Mouse (Mus musculus): ENCODE data around the gene Pde4b.
A peak's percentile ranks its signal among the peaks of the same experiment; 100 is the strongest.
"Not testable (repeated sequence)": the region's sequence is repeated elsewhere in the genome, so short reads cannot be mapped to it uniquely, and the experiment has no call there.

Gene Pde4b

DNA sequence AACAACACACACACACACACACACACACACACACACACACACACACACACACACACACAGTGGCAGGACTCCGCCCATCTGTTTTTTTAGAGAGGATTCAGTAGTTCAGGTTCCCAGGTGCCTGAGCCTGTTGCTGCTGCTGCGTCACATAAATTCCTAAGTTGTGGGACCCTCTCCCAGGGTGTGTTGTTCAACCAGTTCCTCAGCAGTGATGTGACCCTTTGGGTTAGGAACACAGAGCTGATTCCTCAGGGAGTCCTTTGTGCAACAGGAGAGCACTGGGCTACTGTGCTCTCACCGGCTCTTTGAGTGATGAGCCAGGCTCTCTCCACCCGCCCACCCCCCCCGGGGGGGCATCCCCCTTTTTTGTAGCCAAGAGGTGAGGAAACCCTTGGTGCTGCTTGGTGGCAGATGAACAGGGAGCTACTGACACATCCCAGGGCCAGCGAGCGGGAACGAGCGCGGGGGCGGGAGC lies at the start of gene Pde4b:
Gene Pde4b, plus strand, starts transcription at position 453 of the 475 bp plus-strand sequence.
- no peak for DNase-seq (ENCODE audit: low read depth, low spot score)

DNA sequence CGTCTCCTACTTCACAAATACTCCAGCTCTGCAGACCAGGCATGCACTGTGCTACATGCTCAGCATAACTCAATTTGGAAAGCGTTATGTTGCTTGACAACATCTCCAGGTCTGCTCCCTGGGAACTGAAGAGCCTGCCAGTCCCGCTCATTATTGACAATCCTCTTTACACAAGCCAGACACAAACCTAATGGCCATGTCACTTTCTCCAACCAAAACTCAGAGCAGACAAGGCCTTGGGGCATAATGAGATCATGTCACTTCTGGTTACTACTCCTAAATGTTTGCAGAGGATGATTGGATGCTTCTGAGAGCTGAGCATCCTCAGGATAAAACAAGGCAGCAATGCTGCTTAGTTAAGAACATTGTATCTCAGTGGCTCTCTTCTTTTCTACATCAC lies 47.2 kb upstream of the Pde4b start:
- DNase-seq (ENCODE audit: low read depth, low spot score): no peak

DNA sequence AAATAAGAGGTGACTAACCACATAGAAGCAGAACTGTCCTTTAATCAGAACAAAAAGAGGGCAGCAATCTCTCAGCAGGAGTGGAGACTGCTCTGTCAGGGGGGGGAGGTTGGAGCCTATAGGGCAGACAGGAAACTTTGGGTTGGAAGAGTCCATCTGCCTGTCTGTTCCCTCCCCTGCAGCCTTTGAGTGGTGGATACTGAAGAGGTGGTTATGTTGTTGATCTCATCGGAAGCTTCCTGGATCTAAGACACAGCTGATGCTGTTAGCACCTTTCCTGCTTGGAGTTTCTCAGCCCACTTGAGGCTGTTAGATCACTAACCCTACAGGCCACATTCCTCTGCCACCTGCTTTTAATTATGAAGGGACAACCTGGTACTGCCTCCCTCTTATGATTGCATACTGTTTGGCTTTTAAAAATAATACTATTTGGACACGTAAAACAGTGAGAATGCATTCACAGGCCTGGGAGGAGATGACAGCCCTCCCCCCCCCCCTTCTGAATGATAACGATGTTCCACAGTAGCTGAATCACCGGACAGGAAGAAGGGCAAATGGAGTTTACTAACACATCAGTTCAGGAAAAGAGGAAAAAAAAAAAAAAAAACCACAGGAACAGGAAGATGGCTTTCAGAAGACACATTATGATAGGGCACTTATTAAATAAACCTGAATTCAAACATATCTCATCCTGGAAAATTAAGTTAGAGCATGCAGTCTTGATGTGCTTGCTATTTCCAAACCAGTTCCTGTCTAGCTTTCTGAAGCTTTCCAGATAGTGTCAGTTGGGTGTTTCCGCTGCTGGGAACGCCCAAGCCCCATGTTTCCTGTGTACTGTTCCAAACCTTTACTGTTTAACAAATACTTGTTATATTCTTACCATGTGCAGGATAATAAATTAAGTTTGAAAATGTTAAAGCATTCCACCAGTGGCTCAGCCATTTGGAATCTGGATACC lies 41.9 kb upstream of the Pde4b start:
- no peak for DNase-seq (ENCODE audit: low read depth, low spot score)

DNA sequence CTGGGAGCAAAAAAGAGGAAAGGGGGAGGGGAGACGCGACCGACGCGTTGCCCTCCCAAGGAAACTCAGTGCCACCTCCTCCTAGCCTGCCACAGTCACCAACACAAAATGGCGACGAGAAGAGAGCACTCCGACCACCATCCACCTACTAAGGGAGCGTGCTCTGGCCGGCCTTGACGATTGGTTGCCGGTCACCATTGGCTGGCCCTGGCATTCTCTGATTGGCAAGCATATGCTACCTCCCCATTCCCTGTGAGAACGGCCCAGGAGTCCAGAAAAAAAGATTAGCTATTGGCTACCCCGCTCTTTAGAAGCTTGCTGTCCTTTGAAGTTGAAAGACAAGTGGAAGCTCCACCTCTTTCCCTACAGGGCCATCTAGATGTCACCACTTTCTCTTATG lies 38.0 kb upstream of the Pde4b start:
- DNase-seq (ENCODE audit: low read depth, low spot score): not testable (repeated sequence)

DNA sequence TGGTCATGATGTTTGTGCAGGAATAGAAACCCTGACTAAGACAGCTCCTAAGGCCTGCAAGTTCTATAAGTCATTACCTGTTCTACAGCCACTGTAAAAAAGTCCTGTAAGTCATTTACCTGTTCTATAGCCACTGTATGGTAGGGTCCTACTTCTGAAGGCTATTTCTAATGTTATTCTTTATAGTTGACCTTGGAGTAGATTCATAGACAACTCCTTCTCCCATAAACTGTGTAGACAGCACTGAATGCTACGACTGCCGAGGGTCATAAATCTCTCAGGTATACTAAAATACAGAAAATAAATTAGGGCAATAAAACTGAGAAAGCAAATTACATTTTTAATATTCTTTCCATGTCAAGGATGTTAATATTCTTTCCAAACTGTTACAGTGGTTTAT lies 26.0 kb upstream of the Pde4b start:
- DNase-seq (ENCODE audit: low read depth, low spot score): no peak

DNA sequence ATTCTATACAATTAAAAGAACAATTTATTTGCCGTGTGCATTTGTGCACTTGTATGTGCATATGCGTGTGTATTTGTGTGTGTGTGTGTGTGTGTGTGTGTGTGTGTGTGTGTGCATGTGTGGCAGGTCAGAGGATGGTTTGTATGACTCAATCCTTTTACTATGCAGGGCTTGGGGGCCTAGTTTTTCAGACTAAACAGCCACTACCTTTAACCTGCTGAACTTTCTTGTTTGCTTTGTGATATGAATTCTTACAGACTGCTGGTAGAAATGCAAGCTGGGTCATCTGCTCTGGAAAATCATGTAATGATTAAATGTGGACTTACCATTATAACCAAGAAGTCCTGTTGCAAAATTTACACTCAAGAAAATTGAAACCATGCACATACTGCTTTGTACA lies 18.0 kb upstream of the Pde4b start:
- no peak for DNase-seq (ENCODE audit: low read depth, low spot score)

DNA sequence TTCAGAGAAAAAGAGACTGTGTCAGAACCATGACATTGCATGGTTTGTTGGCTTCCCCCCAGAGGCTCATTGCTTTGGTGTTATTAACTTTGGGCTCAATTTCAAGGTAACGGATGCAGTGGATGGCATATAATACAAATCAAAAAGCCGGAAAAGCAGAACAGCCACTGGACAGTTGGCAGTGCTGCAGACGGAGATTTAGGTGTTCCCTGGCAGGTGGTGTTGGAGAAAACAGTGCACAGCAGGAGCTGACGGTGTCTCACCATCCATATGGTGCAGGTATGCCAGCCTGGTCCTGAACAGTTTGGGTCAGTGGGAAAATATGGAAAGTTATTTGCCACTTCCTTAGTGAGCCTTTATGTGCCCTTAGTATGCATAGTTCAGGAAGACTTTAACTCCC lies 1.0 kb upstream of the Pde4b start:
- DNase-seq (ENCODE audit: low read depth, low spot score): no peak

DNA sequence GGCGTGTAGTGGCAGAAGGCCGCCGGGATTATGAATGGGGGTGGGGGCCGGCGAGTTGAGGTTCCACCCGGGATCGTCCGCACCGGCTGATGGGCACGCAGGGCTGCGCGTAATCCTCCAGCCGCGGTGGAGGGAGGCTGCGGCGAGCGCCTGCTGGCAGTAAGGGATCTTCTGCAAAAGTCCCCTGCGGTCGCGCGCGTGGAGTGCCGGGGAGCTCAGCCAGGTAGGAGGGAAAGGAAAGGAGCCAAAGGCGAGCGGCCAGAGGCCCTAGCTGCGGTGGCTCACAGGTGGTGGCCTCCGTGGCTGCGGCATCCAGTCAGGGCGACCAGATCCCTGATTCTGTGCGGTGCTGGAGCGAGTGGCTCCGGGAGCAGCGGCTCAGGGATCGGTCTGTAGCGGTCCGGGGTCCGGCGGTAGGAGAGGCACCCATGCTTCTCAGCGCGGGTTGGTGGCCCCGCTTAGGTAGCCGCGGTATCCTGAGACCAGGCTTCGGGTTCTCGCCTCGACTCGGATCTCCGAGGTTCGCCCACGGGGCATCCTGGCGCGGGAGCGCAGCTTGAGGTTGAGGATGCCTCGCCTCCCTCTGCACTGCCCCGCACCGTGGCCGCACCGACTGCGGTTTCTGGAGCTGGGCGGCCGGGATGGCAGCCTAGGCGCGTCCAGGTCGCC lies 357 bp downstream of the Pde4b start:
- DNase-seq (ENCODE audit: low read depth, low spot score): peak; percentile 60

DNA sequence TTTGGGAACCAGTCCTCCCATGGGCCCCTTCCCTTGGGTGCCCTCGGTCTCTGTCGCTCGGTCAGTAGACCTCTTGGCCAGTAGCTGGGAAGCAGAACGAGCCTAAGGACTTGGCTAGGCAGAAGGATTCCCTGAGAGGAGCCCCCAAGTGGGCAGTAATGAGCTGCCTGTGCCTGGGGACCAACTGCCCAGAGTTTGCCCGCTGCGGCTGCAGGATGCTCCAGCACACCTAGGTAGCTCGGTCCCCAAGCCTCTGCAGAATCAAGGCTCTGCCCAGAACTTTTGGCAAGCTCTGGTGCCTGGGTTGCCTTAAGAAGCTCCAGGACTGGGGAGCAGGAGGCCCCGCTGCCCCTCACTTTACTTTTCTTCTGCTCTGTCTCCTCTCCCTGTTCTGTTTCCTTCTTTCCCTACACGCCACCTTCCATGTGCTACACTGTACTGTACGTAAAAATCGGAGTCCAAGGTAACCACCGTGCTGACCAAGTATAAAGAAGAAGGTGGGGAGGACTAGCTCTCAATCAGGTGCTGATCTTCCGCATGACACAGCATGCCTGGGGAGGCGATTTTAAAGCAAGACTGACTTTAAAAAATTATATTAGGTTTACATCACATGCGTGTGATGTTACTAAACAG lies 1.0 kb downstream of the Pde4b start:
- DNase-seq (ENCODE audit: low read depth, low spot score): peak; percentile 29

DNA sequence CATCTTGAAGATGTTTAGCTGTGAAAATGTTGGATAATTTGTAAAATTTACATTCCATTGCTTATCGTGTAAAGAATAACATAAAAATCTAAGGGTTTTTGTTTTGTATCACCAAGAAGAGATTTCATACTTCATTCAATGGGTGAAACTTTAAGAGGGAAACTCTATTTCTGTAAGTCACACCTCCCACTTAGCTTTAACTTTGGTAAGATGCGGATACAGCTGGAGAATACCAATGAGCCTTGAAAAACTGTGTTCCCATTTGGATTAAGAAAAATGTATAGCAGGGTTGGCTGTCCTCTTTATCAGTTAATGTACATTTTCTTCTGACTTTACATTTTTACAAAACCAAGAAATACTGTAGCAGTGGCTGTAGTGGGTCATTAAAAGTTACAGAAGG lies 8.5 kb downstream of the Pde4b start:
- DNase-seq (ENCODE audit: low read depth, low spot score): no peak

DNA sequence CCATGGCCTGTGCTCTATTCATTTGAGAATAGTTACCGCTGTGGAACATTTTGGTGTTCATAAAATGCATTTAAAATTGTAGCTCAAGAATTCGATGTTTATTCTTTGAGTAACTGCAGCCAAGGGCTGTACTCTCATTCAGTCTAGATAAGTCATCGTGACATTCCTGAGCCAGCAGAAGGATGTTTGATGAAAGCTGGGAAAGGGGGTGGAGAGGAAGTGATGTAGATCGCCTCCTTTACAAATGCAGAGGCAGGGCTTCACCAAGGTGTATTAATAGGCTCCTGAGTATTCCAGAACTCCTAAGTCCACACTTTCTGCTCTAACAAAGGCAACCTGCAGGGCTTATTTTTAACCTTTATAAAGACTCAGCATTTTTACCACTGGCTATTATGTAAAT lies 14.9 kb downstream of the Pde4b start:
- DNase-seq (ENCODE audit: low read depth, low spot score): no peak

DNA sequence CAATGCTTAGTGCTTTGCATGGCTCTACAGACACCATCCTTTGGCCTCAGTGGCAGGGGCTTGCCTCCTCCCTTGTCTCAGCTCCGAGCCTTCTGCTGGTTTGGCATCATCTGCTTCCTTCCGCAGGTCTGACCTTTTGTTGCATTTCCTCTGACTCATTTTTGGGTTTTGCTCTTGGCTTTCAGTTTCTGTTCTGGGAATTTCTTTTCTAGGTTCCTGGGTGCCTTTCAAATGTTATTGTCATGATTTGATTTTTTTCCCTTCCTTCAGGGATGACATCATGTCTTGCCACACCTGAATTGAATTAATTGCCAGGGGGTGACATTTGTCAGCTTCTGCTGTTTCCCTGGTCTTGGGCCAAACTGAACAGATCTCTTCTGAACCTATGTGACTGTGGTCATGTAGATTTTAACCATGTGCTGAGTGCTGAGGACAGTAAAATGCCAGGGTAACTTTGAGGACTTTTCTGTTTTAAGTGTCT lies 17.2 kb downstream of the Pde4b start:
- DNase-seq (ENCODE audit: low read depth, low spot score): no peak

DNA sequence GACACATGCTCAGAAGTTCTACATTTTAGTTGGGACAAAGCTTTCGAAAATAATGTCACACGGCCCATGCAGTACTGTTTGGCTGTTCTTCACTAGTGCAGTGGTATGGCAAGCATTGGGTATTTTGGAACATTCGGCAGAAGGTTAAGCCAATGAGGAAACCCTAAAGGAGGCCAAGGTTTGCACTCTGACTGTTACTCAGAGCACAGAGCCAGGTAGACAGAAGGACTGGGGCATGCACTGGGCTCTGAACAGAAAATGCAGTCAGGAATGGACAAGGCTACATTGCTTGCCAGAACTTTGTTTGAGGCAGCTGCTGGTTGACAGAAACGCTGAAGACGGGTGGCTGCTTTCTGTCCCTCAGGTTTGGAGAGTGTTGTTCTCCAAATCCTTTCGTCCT lies 19.4 kb downstream of the Pde4b start:
- DNase-seq (ENCODE audit: low read depth, low spot score): no peak

DNA sequence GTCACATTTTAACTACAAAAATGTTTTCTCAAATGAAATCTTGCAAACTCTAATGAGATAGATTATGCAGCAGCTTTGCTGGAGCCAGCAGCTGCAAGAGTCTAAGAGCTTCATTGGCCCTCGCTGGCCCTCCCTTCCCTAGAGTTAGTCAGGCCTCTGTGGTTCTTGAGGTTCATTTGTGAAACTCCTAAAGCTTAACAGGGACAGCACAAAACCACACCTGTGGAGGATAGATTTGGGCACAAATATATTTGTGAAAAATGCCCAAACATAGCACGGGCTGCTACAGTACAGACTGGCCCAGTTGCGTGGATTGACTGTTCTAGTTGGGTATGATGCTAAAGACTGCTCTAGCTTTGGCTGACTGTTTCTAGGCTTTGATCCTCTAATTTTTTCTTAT lies 32.1 kb downstream of the Pde4b start:
- DNase-seq (ENCODE audit: low read depth, low spot score): no peak

DNA sequence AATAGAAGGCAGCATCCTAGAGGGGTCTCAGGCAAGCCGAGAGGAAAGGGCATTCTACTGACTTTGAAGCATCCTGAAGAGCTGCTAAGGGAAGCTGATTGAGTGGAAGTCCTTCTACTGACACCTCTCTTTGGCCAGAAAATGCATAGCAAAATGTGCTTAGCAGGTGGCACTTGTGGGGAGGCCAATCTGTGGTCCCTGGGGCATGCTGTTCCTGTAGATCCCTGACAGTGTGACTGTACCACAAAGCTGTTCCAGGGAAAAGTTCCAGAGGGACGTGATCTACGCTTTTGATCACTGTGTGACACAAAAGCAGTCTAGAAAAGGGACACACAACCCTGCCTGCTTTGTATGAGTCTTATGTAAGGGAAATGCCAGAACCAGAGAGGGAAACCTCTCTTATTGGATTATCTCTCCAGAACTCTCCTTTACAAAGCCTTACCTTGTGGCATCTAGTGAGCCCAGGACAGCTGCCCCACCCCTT lies 49.1 kb downstream of the Pde4b start:
- DNase-seq (ENCODE audit: low read depth, low spot score): no peak

DNA sequence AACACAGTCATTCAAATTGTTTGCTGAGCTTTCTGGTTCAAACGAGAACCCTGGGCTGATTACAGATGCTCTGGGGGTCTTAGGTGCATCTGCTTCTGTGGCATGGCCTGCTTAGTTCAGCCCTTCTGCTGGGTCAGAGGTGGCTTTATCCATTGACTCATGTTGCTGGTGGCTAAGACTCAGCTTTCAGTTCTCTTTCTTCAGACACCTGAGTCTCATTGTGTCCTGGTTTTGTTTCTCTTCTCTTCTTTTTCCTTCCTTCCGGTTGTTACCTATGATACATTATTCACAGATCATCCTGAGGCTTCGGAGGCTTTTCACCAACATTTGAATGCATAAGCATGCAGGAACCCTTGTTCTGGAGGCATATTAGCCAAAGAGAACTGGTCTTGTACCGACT lies 51.0 kb downstream of the Pde4b start:
- DNase-seq (ENCODE audit: low read depth, low spot score): no peak

DNA sequence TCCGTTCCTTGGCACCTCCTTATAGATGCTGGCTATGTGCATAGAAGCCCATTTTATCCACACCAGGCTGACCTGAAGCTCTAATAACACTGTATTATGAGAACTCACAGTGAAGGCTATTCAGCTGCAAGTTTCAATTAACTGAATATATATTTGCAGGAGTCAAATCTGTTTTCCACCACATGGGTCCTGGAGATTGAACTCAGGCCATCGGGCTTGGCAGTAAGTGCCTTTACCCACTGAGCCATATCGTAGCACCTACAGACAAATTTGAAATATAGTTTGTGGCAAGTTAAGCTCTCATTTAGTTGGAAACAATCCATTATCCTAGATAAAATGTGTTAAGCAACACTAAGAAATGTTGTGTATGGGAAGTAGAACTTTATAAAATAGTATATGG lies 53.9 kb downstream of the Pde4b start:
- no peak for DNase-seq (ENCODE audit: low read depth, low spot score)

DNA sequence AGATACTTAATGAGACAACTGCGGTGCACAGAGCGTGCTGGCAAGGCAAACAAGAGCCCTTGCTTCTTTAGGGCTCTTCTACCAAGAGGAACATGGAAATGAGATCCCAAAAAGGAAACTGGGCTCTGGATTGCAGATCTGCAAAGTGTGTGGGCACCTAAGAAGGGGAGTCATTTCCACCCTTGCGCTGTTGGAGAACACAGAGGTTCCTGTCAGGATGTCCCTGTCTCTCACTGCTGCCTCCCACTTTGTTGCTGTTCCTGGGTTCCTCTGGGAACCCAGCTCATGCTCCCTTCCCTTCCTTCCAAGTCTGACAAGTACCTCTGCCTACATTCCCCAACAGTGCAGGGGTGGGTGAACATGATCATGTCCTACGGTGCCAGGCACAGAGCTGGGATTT lies 61.4 kb downstream of the Pde4b start:
- no peak for DNase-seq (ENCODE audit: low read depth, low spot score)

DNA sequence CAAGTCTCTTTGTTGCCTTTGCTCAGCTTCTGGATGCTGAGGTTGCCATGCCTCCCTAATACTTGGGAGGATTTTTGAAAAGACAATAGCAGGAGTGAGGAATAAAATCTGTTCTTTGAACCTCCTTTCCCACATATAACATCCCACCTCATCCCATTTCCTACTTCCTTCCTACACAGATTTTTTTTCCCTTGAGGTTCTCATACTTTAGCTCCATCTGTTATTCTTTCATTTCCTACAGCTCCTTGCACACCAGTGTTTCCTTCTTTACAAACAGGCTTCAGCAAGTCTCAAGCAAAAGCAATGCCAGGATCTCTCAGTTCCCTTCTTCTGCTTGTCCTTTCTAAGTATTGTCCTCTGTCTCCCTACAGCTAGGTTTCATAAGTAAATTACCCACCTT lies 71.8 kb downstream of the Pde4b start:
- no peak for DNase-seq (ENCODE audit: low read depth, low spot score)

DNA sequence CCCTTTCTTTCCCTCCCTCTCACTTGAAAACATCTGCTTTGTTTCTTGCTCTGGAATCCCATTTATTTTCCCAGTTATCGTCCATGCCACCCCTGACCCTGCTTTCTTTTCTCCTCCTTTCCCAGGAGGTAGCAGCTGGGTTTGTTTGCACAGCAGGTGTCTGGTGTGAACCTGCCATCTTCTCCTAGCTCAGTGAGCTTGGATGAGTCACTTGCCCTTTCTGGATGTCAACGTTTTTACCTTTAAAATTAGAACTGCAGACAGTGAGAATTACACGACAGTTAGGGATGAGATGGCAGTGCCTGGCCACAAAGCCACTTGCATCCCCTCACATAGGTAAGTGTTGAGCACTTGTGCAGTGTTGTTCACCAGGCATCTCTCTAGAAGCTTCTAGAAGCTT lies 84.3 kb downstream of the Pde4b start:
- DNase-seq (ENCODE audit: low read depth, low spot score): no peak

DNA sequence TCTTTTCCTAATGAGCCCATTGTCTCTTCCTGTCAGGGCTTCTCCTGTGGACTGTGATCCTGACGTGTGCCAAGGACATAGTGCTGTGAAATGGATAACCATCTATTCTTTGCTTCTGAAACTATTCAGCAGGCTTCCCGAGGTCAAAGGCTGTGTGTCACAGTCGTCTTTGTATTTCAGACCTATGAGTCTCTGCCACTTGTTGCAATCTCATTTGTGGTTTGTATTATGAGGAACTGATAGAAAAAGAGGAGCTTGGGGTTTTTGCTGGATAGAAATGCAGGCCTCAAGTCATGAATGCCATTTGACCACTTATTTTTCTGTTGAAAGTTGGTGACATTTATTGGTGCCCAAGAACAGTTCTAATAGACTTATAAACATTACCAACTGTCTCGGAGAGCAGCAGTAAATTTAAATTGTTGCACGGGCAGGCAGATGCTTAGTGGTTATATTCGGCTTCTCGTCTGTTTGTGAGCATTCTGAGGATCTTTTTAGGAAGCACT lies 85.4 kb downstream of the Pde4b start:
- DNase-seq (ENCODE audit: low read depth, low spot score): no peak

DNA sequence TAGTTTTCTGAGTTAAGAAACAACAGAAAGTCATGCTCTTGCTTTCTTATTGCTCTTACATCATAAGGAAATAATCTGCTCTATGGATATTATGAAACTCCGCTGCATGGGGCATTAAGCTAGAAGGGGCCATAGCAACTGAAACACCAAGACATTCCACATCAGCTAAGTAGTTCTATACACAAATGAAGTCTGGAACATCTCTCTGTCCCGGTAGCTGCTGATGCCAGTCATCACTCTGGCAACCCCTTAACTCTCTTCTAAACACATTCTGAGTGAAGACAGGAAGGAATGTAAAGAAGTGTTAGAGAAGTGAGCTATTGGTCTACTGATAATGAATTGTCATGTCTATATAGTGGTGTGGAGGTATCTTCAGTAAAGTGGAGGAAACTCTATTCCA lies 88.6 kb downstream of the Pde4b start:
- DNase-seq (ENCODE audit: low read depth, low spot score): no peak
